Mouse (Mus musculus): ENCODE data around the gene Dst. TPM values are rescaled to one million over a fixed set of nuclear protein-coding genes. Genes with fewer than 3 reads are reported as not detected.

The Dst gene
- polyA plus RNA-seq, 1 experiment from 2014 or later, result 26.3 TPM

- DNase-seq (ENCODE audit: low spot score) (no peak), ATAC-seq (replicated peaks; ENCODE audit: low FRiP score) (no peak)
- H3K4me1 ChIP-seq (replicated peaks; ENCODE audit: control insufficient read depth, insufficient read depth, low read length), result no peaks in the 10 kb centered on the region
- no peaks in the 10 kb centered on the region for H3K36me3 ChIP-seq (ENCODE audit: control insufficient read depth, insufficient read depth, low read length)
- no peak overlapping the region for H3K27ac ChIP-seq (ENCODE audit: low read depth, low read length)
- no peak overlapping the region for H3K4me2 ChIP-seq (ENCODE audit: low read depth, low read length, severe bottlenecking)
- H3K4me3 ChIP-seq (ENCODE audit: low read depth, low read length), result no peak overlapping the region
- no peaks in the 10 kb centered on the region for H3K9me3 ChIP-seq (ENCODE audit: control insufficient read depth, low read length)
- H3K9ac ChIP-seq (ENCODE audit: low read length), result no peak overlapping the region
- no peaks in the 10 kb centered on the region for H3K27me3 ChIP-seq (ENCODE audit: control insufficient read depth, insufficient read depth, low read length)
- 62% methylated on average over 4 of the region's 4 CpGs for WGBS
Observed at GRCm38 (mm10) chr1:34097640-34098039, 189.6 kb downstream of the Dst start.

GRCm38 (mm10) chr1:34099439-34099838, 191.4 kb downstream of the Dst start:
- WGBS, result 69% methylated on average over 3 of the region's 3 CpGs
- no peaks in the 10 kb centered on the region for H3K36me3 ChIP-seq (ENCODE audit: control insufficient read depth, insufficient read depth, low read length)
- H3K27me3 ChIP-seq (ENCODE audit: control insufficient read depth, insufficient read depth, low read length), result no peaks in the 10 kb centered on the region
- no peak for ATAC-seq (replicated peaks; ENCODE audit: low FRiP score)
- H3K27ac ChIP-seq (ENCODE audit: low read depth, low read length), result no peak overlapping the region
- no peak overlapping the region for H3K4me2 ChIP-seq (ENCODE audit: low read depth, low read length, severe bottlenecking)
- H3K9ac ChIP-seq (ENCODE audit: low read length), result no peak overlapping the region
- H3K4me1 ChIP-seq (replicated peaks; ENCODE audit: control insufficient read depth, insufficient read depth, low read length), result peaks cover 7% of the 10 kb centered on the region; the same call in 1 of the 2 replicates
- no peak overlapping the region for H3K4me3 ChIP-seq (ENCODE audit: low read depth, low read length)
- H3K9me3 ChIP-seq (ENCODE audit: control insufficient read depth, low read length), result no peaks in the 10 kb centered on the region
- DNase-seq (ENCODE audit: low spot score), result no peak

- ATAC-seq (replicated peaks; ENCODE audit: low FRiP score), result no peak
- Histone ChIP-seq H3K36me3 (ENCODE audit: control insufficient read depth, insufficient read depth, low read length) (no peaks in the 10 kb centered on the region), H3K27ac (ENCODE audit: low read depth, low read length) (no peak overlapping the region), H3K4me2 (ENCODE audit: low read depth, low read length, severe bottlenecking) (no peak overlapping the region), H3K4me1 (replicated peaks; ENCODE audit: control insufficient read depth, insufficient read depth, low read length) (peaks cover 7% of the 10 kb centered on the region; the same call in 1 of the 2 replicates), H3K9ac (ENCODE audit: low read length) (no peak overlapping the region), H3K4me3 (ENCODE audit: low read depth, low read length) (no peak overlapping the region), H3K27me3 (ENCODE audit: control insufficient read depth, insufficient read depth, low read length) (no peaks in the 10 kb centered on the region), H3K9me3 (ENCODE audit: control insufficient read depth, low read length) (no peaks in the 10 kb centered on the region)
- 54% methylated on average over 4 of the region's 4 CpGs for WGBS
- DNase-seq (ENCODE audit: low spot score), result no peak
Observed at GRCm38 (mm10) chr1:34100385-34100784, 192.4 kb downstream of the Dst start.

- H3K4me3 ChIP-seq (ENCODE audit: low read depth, low read length), result no peak overlapping the region
- 91% methylated on average over 2 of the region's 2 CpGs for WGBS
- ATAC-seq (replicated peaks; ENCODE audit: low FRiP score), result no peak
- no peak overlapping the region for H3K4me2 ChIP-seq (ENCODE audit: low read depth, low read length, severe bottlenecking)
- H3K27me3 ChIP-seq (ENCODE audit: control insufficient read depth, insufficient read depth, low read length), result no peaks in the 10 kb centered on the region
- no peaks in the 10 kb centered on the region for H3K9me3 ChIP-seq (ENCODE audit: control insufficient read depth, low read length)
- no peak overlapping the region for H3K9ac ChIP-seq (ENCODE audit: low read length)
- H3K27ac ChIP-seq (ENCODE audit: low read depth, low read length), result no peak overlapping the region
- peaks cover 17% of the 10 kb centered on the region; the same call in 1 of the 2 replicates for H3K4me1 ChIP-seq (replicated peaks; ENCODE audit: control insufficient read depth, insufficient read depth, low read length)
- H3K36me3 ChIP-seq (ENCODE audit: control insufficient read depth, insufficient read depth, low read length), result no peaks in the 10 kb centered on the region
- no peak for DNase-seq (ENCODE audit: low spot score)
Observed at GRCm38 (mm10) chr1:34102604-34103003, 194.6 kb downstream of the Dst start.

GRCm38 (mm10) chr1:34103176-34103575, 195.2 kb downstream of the Dst start:
- WGBS, result 66% methylated on average over 3 of the region's 3 CpGs
- peak overlapping the region; percentile 21; the same call in 1 of the 2 replicates for H3K4me2 ChIP-seq (ENCODE audit: low read depth, low read length, severe bottlenecking)
- no peaks in the 10 kb centered on the region for H3K27me3 ChIP-seq (ENCODE audit: control insufficient read depth, insufficient read depth, low read length)
- no peak overlapping the region for H3K9ac ChIP-seq (ENCODE audit: low read length)
- H3K4me3 ChIP-seq (ENCODE audit: low read depth, low read length), result no peak overlapping the region
- ATAC-seq (replicated peaks; ENCODE audit: low FRiP score) (no peak), DNase-seq (ENCODE audit: low spot score) (no peak)
- no peak overlapping the region for H3K27ac ChIP-seq (ENCODE audit: low read depth, low read length)
- peaks cover 17% of the 10 kb centered on the region; the same call in 1 of the 2 replicates for H3K4me1 ChIP-seq (replicated peaks; ENCODE audit: control insufficient read depth, insufficient read depth, low read length)
- no peaks in the 10 kb centered on the region for H3K36me3 ChIP-seq (ENCODE audit: control insufficient read depth, insufficient read depth, low read length)
- H3K9me3 ChIP-seq (ENCODE audit: control insufficient read depth, low read length), result no peaks in the 10 kb centered on the region

- H3K4me2 ChIP-seq (ENCODE audit: low read depth, low read length, severe bottlenecking), result peak overlapping the region; percentile 21; the same call in 1 of the 2 replicates
- WGBS, result 2% methylated on average over 3 of the region's 3 CpGs
- H3K27me3 ChIP-seq (ENCODE audit: control insufficient read depth, insufficient read depth, low read length), result no peaks in the 10 kb centered on the region
- H3K27ac ChIP-seq (ENCODE audit: low read depth, low read length), result no peak overlapping the region
- no peak overlapping the region for H3K4me3 ChIP-seq (ENCODE audit: low read depth, low read length)
- no peaks in the 10 kb centered on the region for H3K9me3 ChIP-seq (ENCODE audit: control insufficient read depth, low read length)
- ATAC-seq (replicated peaks; ENCODE audit: low FRiP score), result peak; percentile 59
- no peaks in the 10 kb centered on the region for H3K36me3 ChIP-seq (ENCODE audit: control insufficient read depth, insufficient read depth, low read length)
- DNase-seq (ENCODE audit: low spot score), result peak; percentile 61
- peaks cover 17% of the 10 kb centered on the region; the same call in 1 of the 2 replicates for H3K4me1 ChIP-seq (replicated peaks; ENCODE audit: control insufficient read depth, insufficient read depth, low read length)
- no peak overlapping the region for H3K9ac ChIP-seq (ENCODE audit: low read length)
Observed at GRCm38 (mm10) chr1:34103713-34104172, 195.7 kb downstream of the Dst start.

GRCm38 (mm10) chr1:34104846-34105245, 196.8 kb downstream of the Dst start:
- Histone ChIP-seq H3K9me3 (ENCODE audit: control insufficient read depth, low read length) (no peaks in the 10 kb centered on the region), H3K4me3 (ENCODE audit: low read depth, low read length) (no peak overlapping the region), H3K9ac (ENCODE audit: low read length) (no peak overlapping the region), H3K36me3 (ENCODE audit: control insufficient read depth, insufficient read depth, low read length) (no peaks in the 10 kb centered on the region), H3K27me3 (ENCODE audit: control insufficient read depth, insufficient read depth, low read length) (no peaks in the 10 kb centered on the region), H3K27ac (ENCODE audit: low read depth, low read length) (no peak overlapping the region), H3K4me1 (replicated peaks; ENCODE audit: control insufficient read depth, insufficient read depth, low read length) (peaks cover 17% of the 10 kb centered on the region; the same call in 1 of the 2 replicates), H3K4me2 (ENCODE audit: low read depth, low read length, severe bottlenecking) (no peak overlapping the region)
- WGBS, result 26% methylated on average over 8 of the region's 8 CpGs
- ATAC-seq (replicated peaks; ENCODE audit: low FRiP score) (no peak), DNase-seq (ENCODE audit: low spot score) (no peak)

GRCm38 (mm10) chr1:34106606-34107005, 198.6 kb downstream of the Dst start:
- H3K4me1 ChIP-seq (replicated peaks; ENCODE audit: control insufficient read depth, insufficient read depth, low read length), result peaks cover 17% of the 10 kb centered on the region; the same call in 1 of the 2 replicates
- no peak overlapping the region for H3K27ac ChIP-seq (ENCODE audit: low read depth, low read length)
- peak overlapping the region; percentile 2; the same call in 1 of the 2 replicates for H3K4me2 ChIP-seq (ENCODE audit: low read depth, low read length, severe bottlenecking)
- no peaks in the 10 kb centered on the region for H3K36me3 ChIP-seq (ENCODE audit: control insufficient read depth, insufficient read depth, low read length)
- no peak overlapping the region for H3K4me3 ChIP-seq (ENCODE audit: low read depth, low read length)
- no peak for ATAC-seq (replicated peaks; ENCODE audit: low FRiP score)
- no peaks in the 10 kb centered on the region for H3K27me3 ChIP-seq (ENCODE audit: control insufficient read depth, insufficient read depth, low read length)
- H3K9me3 ChIP-seq (ENCODE audit: control insufficient read depth, low read length), result no peaks in the 10 kb centered on the region
- no peak overlapping the region for H3K9ac ChIP-seq (ENCODE audit: low read length)
- 5% methylated on average over 8 of the region's 8 CpGs for WGBS
- no peak for DNase-seq (ENCODE audit: low spot score)

- H3K27me3 ChIP-seq (ENCODE audit: control insufficient read depth, insufficient read depth, low read length), result no peaks in the 10 kb centered on the region
- H3K36me3 ChIP-seq (ENCODE audit: control insufficient read depth, insufficient read depth, low read length), result no peaks in the 10 kb centered on the region
- H3K9ac ChIP-seq (ENCODE audit: low read length), result no peak overlapping the region
- no peak overlapping the region for H3K27ac ChIP-seq (ENCODE audit: low read depth, low read length)
- WGBS, result 25% methylated on average over 8 of the region's 8 CpGs
- H3K9me3 ChIP-seq (ENCODE audit: control insufficient read depth, low read length), result no peaks in the 10 kb centered on the region
- ATAC-seq (replicated peaks; ENCODE audit: low FRiP score) (no peak), DNase-seq (ENCODE audit: low spot score) (no peak)
- peaks cover 17% of the 10 kb centered on the region; the same call in 1 of the 2 replicates for H3K4me1 ChIP-seq (replicated peaks; ENCODE audit: control insufficient read depth, insufficient read depth, low read length)
- no peak overlapping the region for H3K4me3 ChIP-seq (ENCODE audit: low read depth, low read length)
- peak overlapping the region; percentile 2; the same call in 1 of the 2 replicates for H3K4me2 ChIP-seq (ENCODE audit: low read depth, low read length, severe bottlenecking)
Observed at GRCm38 (mm10) chr1:34107076-34107475, 199.1 kb downstream of the Dst start.

Measured in forebrain, embryonic 11.5 days (tissue).